16 mouse cellular contexts compared by ENCODE assay signal in genomic region chr5:115984392-115984791, GRCm38 (mm10).
"Had no signal": no experiment of that assay in that cellular context is flagged by ENCODE, and none has a peak within 500 bp of the region (broad histone marks: within the 10 kb centered on the region; RNA-seq: fewer than 3 reads in every experiment).

No protein-coding gene starts in this region.

- H3K4me3 ChIP-seq: neural tube, embryonic 13.5 days; neural tube, embryonic 15.5 days; stomach, embryonic 15.5 days had no signal

- H3K27me3 ChIP-seq: neural tube, embryonic 13.5 days; neural tube, embryonic 15.5 days; stomach, embryonic 15.5 days had no signal

- H3K27ac ChIP-seq: neural tube, embryonic 13.5 days; neural tube, embryonic 15.5 days; stomach, embryonic 15.5 days; stomach, postnatal 0 days had no signal

- H3K9me3 ChIP-seq: neural tube, embryonic 13.5 days; neural tube, embryonic 15.5 days; stomach, embryonic 15.5 days had no signal

- H3K4me2 ChIP-seq: neural tube, embryonic 13.5 days; neural tube, embryonic 15.5 days; stomach, embryonic 15.5 days had no signal

- H3K9ac ChIP-seq: neural tube, embryonic 13.5 days; neural tube, embryonic 15.5 days; stomach, embryonic 15.5 days had no signal

- H3K4me1 ChIP-seq: neural tube, embryonic 15.5 days; stomach, embryonic 15.5 days had no signal

- DNase-seq: retina, postnatal 1 day; right cerebral cortex, adult 18-20 months; right cerebral cortex, postnatal 14 days; right cerebral cortex, postnatal 25 days; right cerebral cortex, postnatal 4 days; spleen, adult 18-20 months; thymus, adult 18-20 months; thymus, adult 2 months; thymus, postnatal 14 days; thymus, postnatal 25 days; thymus, postnatal 36 days; thymus, postnatal 4 days had no signal
